Mouse (Mus musculus): ENCODE data around the gene Kctd15. TPM values are rescaled to one million over a fixed set of nuclear protein-coding genes. Genes with fewer than 3 reads are reported as not detected.

Kctd15 gene
- total RNA-seq, 2 experiments from 2014 or later, result 26.1 to 26.4 TPM

GRCm38 (mm10) chr7:34630211-34631085, 26.1 kb downstream of the Kctd15 start:
- DNase-seq (ENCODE audit: low spot score in 2 of 2), result peak; percentile 49 to 61

- DNase-seq (ENCODE audit: low spot score in 2 of 2), result no peak
Measured at GRCm38 (mm10) chr7:34629702-34630210, 26.8 kb downstream of the Kctd15 start.

GRCm38 (mm10) chr7:34620411-34620810, 36.1 kb downstream of the Kctd15 start:
- DNase-seq (ENCODE audit: low spot score in 2 of 2), result no peak

GRCm38 (mm10) chr7:34618141-34618890, 38.2 kb downstream of the Kctd15 start:
- no peak for DNase-seq (ENCODE audit: low spot score in 2 of 2)

- no peak for DNase-seq (ENCODE audit: low spot score in 2 of 2)
Measured at GRCm38 (mm10) chr7:34616275-34616674, 40.3 kb downstream of the Kctd15 start.

- DNase-seq (ENCODE audit: low spot score in 2 of 2), result no peak
Measured at GRCm38 (mm10) chr7:34610445-34610844, 46.1 kb downstream of the Kctd15 start.

GRCm38 (mm10) chr7:34607334-34607970, 49.1 kb downstream of the Kctd15 start:
- DNase-seq (ENCODE audit: low spot score in 2 of 2), result no peak

- peak in 1 of 2 experiments; percentile 36 for DNase-seq (ENCODE audit: low spot score in 2 of 2)
Measured at GRCm38 (mm10) chr7:34606729-34607128, 49.8 kb downstream of the Kctd15 start.

GRCm38 (mm10) chr7:34606051-34606450, 50.5 kb downstream of the Kctd15 start:
- DNase-seq (ENCODE audit: low spot score in 2 of 2), result no peak

- no peak for DNase-seq (ENCODE audit: low spot score in 2 of 2)
Measured at GRCm38 (mm10) chr7:34598576-34598975, 58.0 kb downstream of the Kctd15 start.

- no peak for DNase-seq (ENCODE audit: low spot score in 2 of 2)
Measured at GRCm38 (mm10) chr7:34597986-34598385, 58.5 kb downstream of the Kctd15 start.

GRCm38 (mm10) chr7:34596531-34597235, 59.8 kb downstream of the Kctd15 start:
- no peak for DNase-seq (ENCODE audit: low spot score in 2 of 2)

- no peak for DNase-seq (ENCODE audit: low spot score in 2 of 2)
Measured at GRCm38 (mm10) chr7:34595307-34595565, 61.3 kb downstream of the Kctd15 start.

- DNase-seq (ENCODE audit: low spot score in 2 of 2), result peak in 1 of 2 experiments; percentile 49
Measured at GRCm38 (mm10) chr7:34594501-34595306, 61.8 kb downstream of the Kctd15 start.

GRCm38 (mm10) chr7:34590711-34591110, 65.8 kb downstream of the Kctd15 start:
- DNase-seq (ENCODE audit: low spot score in 2 of 2), result no peak

Other genes with a start within 250 kb of the Kctd15 start
- 1 to 10 TPM in 1 of 2 experiments, under 1 TPM in 1; 0.83 to 1.3 TPM for gene Chst8, start 156.0 kb upstream of the Kctd15 start, total RNA-seq (2021)

Data from gastrocnemius, postnatal 4 days (tissue).